Mouse (Mus musculus) neural tube, embryonic 11.5 days (tissue): ENCODE data around the gene Rufy1. TPM values are rescaled to one million over a fixed set of nuclear protein-coding genes. Genes with fewer than 3 reads are reported as not detected.

Experiments used
- ATAC-seq: fragments of 200-750 bp; cut with Nextera tagmentation; 2 replicates; pipeline ENCODE4 v1.8.0; 2017; ENCODE audit warnings: moderate number of reproducible peaks, mild to moderate bottlenecking, moderate TSS enrichment, moderate library complexity; ENCODE audit not compliant: insufficient read depth, low FRiP score, low TSS enrichment
- DNase-seq: peaks from one replicate; pipeline ENCODE4 v3.0.0-alpha.2; 2015; ENCODE audit warnings: low spot score
- H3K27ac ChIP-seq: fragments of 300-500 bp; sonication (generic); 2 replicates; pipeline ENCODE4 v1.5.1; 2014; ENCODE audit warnings: low read depth, mild to moderate bottlenecking, low read length
- H3K27me3 ChIP-seq: fragments of 300-500 bp; sonication (generic); 2 replicates; pipeline ENCODE4 v1.6.1; 2014; ENCODE audit warnings: mild to moderate bottlenecking, low read length, mixed read lengths; ENCODE audit not compliant: control insufficient read depth, insufficient read depth
- H3K36me3 ChIP-seq: fragments of 300-500 bp; sonication (generic); 2 replicates; pipeline ENCODE4 v1.6.1; 2014; ENCODE audit warnings: mild to moderate bottlenecking, low read length, moderate library complexity, mixed read lengths; ENCODE audit not compliant: control insufficient read depth, insufficient read depth
- H3K4me1 ChIP-seq: fragments of 300-500 bp; sonication (generic); 2 replicates; pipeline ENCODE4 v1.6.1; 2014; ENCODE audit warnings: low read length, mixed read lengths; ENCODE audit not compliant: control insufficient read depth, insufficient read depth
- H3K4me2 ChIP-seq: fragments of 300-500 bp; sonication (generic); 2 replicates; pipeline ENCODE4 v1.6.1; 2014; ENCODE audit warnings: low read depth, mild to moderate bottlenecking, moderate library complexity
- H3K4me3 ChIP-seq: fragments of 300-500 bp; sonication (generic); 2 replicates; pipeline ENCODE4 v1.5.1; 2014; ENCODE audit warnings: low read depth, low read length
- H3K9ac ChIP-seq: fragments of 300-500 bp; sonication (generic); 2 replicates; pipeline ENCODE4 v1.6.1; 2014; ENCODE audit warnings: mild to moderate bottlenecking, low read length
- H3K9me3 ChIP-seq: fragments of 300-500 bp; sonication (generic); 2 replicates; pipeline ENCODE4 v1.6.1; 2016; ENCODE audit warnings: low read length; ENCODE audit not compliant: control insufficient read depth
- WGBS: fragments of 180-500 bp; shearing (Covaris S2); extraction: QIAGEN DNeasy Blood & Tissue Kit; methylation state at CpG from one replicate; pipeline ENCODE4 v1.1.7; 2014; 5-methylcytosine and 5-hydroxymethylcytosine counted together
- polyA plus RNA-seq: library from polyadenylated mRNA; unstranded; fragments of >200 nt; fragmentation: Nextera tagmentation; extraction: Ambion mirVana; gene quantifications from 2 replicates; pipeline ENCODE4 v1.2.1, GENCODE M21; 2014

The Rufy1 gene
- polyA plus RNA-seq, 1 experiment from 2014 or later, result 28.0 TPM

GRCm38 (mm10) chr11:50377892-50378684 is 52.8 kb downstream of the Rufy1 start:
- WGBS, result under 1% methylated on average over 62 of the region's 71 CpGs
- Histone ChIP-seq H3K9me3 (no peaks in the 10 kb centered on the region), H3K27me3 (no peaks in the 10 kb centered on the region), H3K27ac (peak overlapping the region; percentile 95), H3K4me3 (peak overlapping the region; percentile 89), H3K4me1 (peaks cover 13% of the 10 kb centered on the region), H3K9ac (peak overlapping the region; percentile 93), H3K36me3 (peaks cover 9% of the 10 kb centered on the region), H3K4me2 (peak overlapping the region; percentile 74)
- ATAC-seq (peak; percentile 71), DNase-seq (peak; percentile 90)

GRCm38 (mm10) chr11:50376911-50377891 is 53.7 kb downstream of the Rufy1 start, which contains the start of gene Hnrnph1:
Gene Hnrnph1 (plus strand): TSS chr11:50376990.
- Histone ChIP-seq H3K4me3 (peak within 1 kb of the TSS; percentile 89), H3K4me2 (peak within 1 kb of the TSS; percentile 62), H3K27me3 (no peaks in the 10 kb centered on the region), H3K9me3 (no peaks in the 10 kb centered on the region), H3K36me3 (peaks cover 5% of the 10 kb centered on the region), H3K27ac (peak within 1 kb of the TSS; percentile 95), H3K4me1 (peaks cover 13% of the 10 kb centered on the region), H3K9ac (peak within 1 kb of the TSS; percentile 93)
- under 1% methylated on average over 76 of the region's 76 CpGs for WGBS
- ATAC-seq (peak; percentile 89), DNase-seq (peak; percentile 98)

GRCm38 (mm10) chr11:50376156-50376790 is 54.7 kb downstream of the Rufy1 start:
- H3K4me1 ChIP-seq, result peaks cover 11% of the 10 kb centered on the region
- WGBS, result 26% methylated on average over 10 of the region's 10 CpGs

GRCm38 (mm10) chr11:50375421-50375820 is 55.5 kb downstream of the Rufy1 start:
- Histone ChIP-seq H3K27me3 (no peaks in the 10 kb centered on the region), H3K36me3 (peaks cover 3% of the 10 kb centered on the region; the same call in 1 of the 2 replicates), H3K9me3 (no peaks in the 10 kb centered on the region), H3K4me2 (no peak overlapping the region), H3K4me3 (no peak overlapping the region), H3K27ac (no peak overlapping the region), H3K9ac (no peak overlapping the region), H3K4me1 (peaks cover 11% of the 10 kb centered on the region)
- DNase-seq (no peak), ATAC-seq (no peak)
- 87% methylated on average over 5 of the region's 5 CpGs for WGBS

More at GRCm38 (mm10) chr11:50376156-50376790, 54.7 kb downstream of the Rufy1 start:
- H3K9me3 ChIP-seq, result no peaks in the 10 kb centered on the region
- DNase-seq (no peak), ATAC-seq (no peak)
- peaks cover 4% of the 10 kb centered on the region for H3K36me3 ChIP-seq
- peak overlapping the region; percentile 89 for H3K4me3 ChIP-seq
- H3K27me3 ChIP-seq, result no peaks in the 10 kb centered on the region
- H3K9ac ChIP-seq, result peak overlapping the region; percentile 84
- H3K27ac ChIP-seq, result 0 out of 2 replicates have a peak overlapping the region, but pooled peaks have one; percentile 94
- peak overlapping the region; percentile 62 for H3K4me2 ChIP-seq

GRCm38 (mm10) chr11:50374286-50375015 is 56.5 kb downstream of the Rufy1 start:
- H3K9ac ChIP-seq, result no peak overlapping the region
- no peak overlapping the region for H3K27ac ChIP-seq
- 91% methylated on average over 13 of the region's 13 CpGs for WGBS
- peaks cover 3% of the 10 kb centered on the region; the same call in 1 of the 2 replicates for H3K36me3 ChIP-seq
- no peak for DNase-seq
- H3K27me3 ChIP-seq, result no peaks in the 10 kb centered on the region
- no peak overlapping the region for H3K4me3 ChIP-seq
- H3K4me2 ChIP-seq, result no peak overlapping the region
- H3K9me3 ChIP-seq, result no peaks in the 10 kb centered on the region
- peaks cover 4% of the 10 kb centered on the region for H3K4me1 ChIP-seq
- no peak for ATAC-seq

- Histone ChIP-seq H3K27me3 (no peaks in the 10 kb centered on the region), H3K36me3 (no peaks in the 10 kb centered on the region; the same call in 1 of the 2 replicates), H3K4me1 (0 out of 2 replicates have a peak, but pooled peaks cover 2% of the 10 kb centered on the region), H3K4me2 (no peak overlapping the region), H3K27ac (no peak overlapping the region), H3K9ac (no peak overlapping the region), H3K9me3 (no peaks in the 10 kb centered on the region), H3K4me3 (no peak overlapping the region)
- WGBS, result 100% methylated on average over 1 of the region's 1 CpGs
- no peak for ATAC-seq
- DNase-seq, result no peak
Observed at GRCm38 (mm10) chr11:50373621-50374020, 57.3 kb downstream of the Rufy1 start.

GRCm38 (mm10) chr11:50373086-50373485 is 57.8 kb downstream of the Rufy1 start:
- Histone ChIP-seq H3K4me3 (no peak overlapping the region), H3K27me3 (no peaks in the 10 kb centered on the region), H3K9ac (no peak overlapping the region), H3K9me3 (no peaks in the 10 kb centered on the region), H3K27ac (no peak overlapping the region), H3K4me1 (0 out of 2 replicates have a peak, but pooled peaks cover 2% of the 10 kb centered on the region), H3K36me3 (no peaks in the 10 kb centered on the region), H3K4me2 (no peak overlapping the region)
- no peak for DNase-seq
- no peak for ATAC-seq
